Mouse (Mus musculus) forebrain, embryonic 10.5 days (tissue): ENCODE results near the gene Ier2. TPM values are rescaled to one million over a fixed set of nuclear protein-coding genes. Genes with fewer than 3 reads are reported as not detected.
A peak's percentile ranks its signal among the peaks of the same experiment; 100 is the strongest.

Experiments
- DNase-seq: peaks from one replicate; pipeline ENCODE4 v3.0.0-alpha.2; 2017; ENCODE audit warnings: low spot score; ENCODE audit errors: extremely low spot score
- H3K27ac ChIP-seq: fragments of 300-500 bp; sonication (generic); 2 replicates; pipeline ENCODE4 v1.5.1; 2016; ENCODE audit warnings: mild to moderate bottlenecking
- H3K27me3 ChIP-seq: fragments of 300-500 bp; sonication (generic); 2 replicates; pipeline ENCODE4 v1.6.1; 2016; ENCODE audit warnings: mild to moderate bottlenecking; ENCODE audit not compliant: poor library complexity, severe bottlenecking
- H3K36me3 ChIP-seq: fragments of 300-500 bp; sonication (generic); replicated peaks from 2 replicates; pipeline ENCODE4 v1.6.1; 2016; ENCODE audit warnings: mild to moderate bottlenecking, moderate library complexity
- H3K4me1 ChIP-seq: fragments of 300-500 bp; sonication (generic); 2 replicates; pipeline ENCODE4 v1.6.1; 2016
- H3K4me3 ChIP-seq: fragments of 300-500 bp; sonication (generic); 2 replicates; pipeline ENCODE4 v1.5.1; 2016; ENCODE audit warnings: mild to moderate bottlenecking, moderate library complexity
- H3K9me3 ChIP-seq: fragments of 300-500 bp; sonication (generic); 2 replicates; pipeline ENCODE4 v1.6.1; 2016; ENCODE audit warnings: mild to moderate bottlenecking, moderate library complexity
- WGBS: fragments of 180-500 bp; shearing (Covaris S2); methylation state at CpG from one replicate; pipeline ENCODE4 v1.1.7; 2016; 5-methylcytosine and 5-hydroxymethylcytosine counted together
- polyA plus RNA-seq: library from polyadenylated mRNA; unstranded; fragments of >200 nt; fragmentation: Nextera tagmentation; extraction: Ambion mirVana; gene quantifications from 2 replicates; pipeline ENCODE4 v1.2.1, GENCODE M21; 2016

Ier2 gene
- polyA plus RNA-seq, 1 experiment from 2014 or later, result 96.9 TPM

DNA sequence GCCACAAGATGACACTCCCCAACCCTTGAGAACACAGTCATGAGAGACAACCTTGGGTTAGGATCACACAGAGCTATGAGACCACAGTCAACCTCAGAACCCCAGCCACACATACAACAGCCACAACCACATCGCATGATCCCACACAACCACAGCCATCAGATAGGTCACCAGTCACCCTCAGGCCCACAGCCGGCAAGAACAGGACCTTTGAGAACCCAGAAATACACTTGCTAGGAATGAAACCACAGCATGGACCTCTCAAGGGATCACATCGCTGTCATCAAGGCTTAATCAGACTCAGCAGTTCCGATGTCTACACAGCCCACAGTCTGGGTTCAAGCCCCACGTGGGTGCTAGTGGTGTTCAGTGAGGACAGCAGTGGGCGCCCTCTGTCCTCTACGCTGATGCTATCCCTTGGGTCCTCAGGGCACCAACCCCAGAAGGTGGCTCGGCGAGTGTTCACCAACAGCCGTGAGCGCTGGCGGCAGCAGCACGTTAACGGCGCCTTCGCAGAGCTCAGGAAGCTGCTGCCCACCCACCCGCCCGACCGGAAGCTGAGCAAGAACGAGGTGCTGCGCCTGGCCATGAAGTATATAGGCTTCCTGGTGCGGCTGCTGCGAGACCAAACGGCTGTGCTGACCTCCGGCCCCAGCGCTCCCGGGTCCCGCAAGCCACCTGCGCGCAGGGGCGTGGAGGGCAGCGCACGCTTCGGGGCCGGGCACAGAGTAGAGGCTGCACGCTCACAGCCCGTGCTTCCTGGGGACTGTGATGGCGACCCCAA, 41.0 kb upstream of the Ier2 start:
- Histone ChIP-seq H3K27me3 (peaks cover 95% of the 10 kb centered on the region), H3K27ac (peak overlapping the region; percentile 72), H3K4me1 (peaks cover 64% of the 10 kb centered on the region), H3K36me3 (peaks cover 16% of the 10 kb centered on the region), H3K4me3 (peak overlapping the region; percentile 44), H3K9me3 (no peaks in the 10 kb centered on the region)
- peak; percentile 21 for DNase-seq
- 7% methylated on average over 38 of the region's 38 CpGs for WGBS

- no peak for DNase-seq
- H3K4me3 ChIP-seq, result peak overlapping the region; percentile 38
- 78% methylated on average over 6 of the region's 6 CpGs for WGBS
- peaks cover 22% of the 10 kb centered on the region for H3K36me3 ChIP-seq
- H3K27ac ChIP-seq, result peak overlapping the region; percentile 72; the same call in 1 of the 2 replicates
- no peaks in the 10 kb centered on the region for H3K9me3 ChIP-seq
- H3K27me3 ChIP-seq, result peaks cover 89% of the 10 kb centered on the region
- H3K4me1 ChIP-seq, result peaks cover 58% of the 10 kb centered on the region
Measured at GRCm38 (mm10) chr8:84702963-84703465, 40.4 kb upstream of the Ier2 start.

GRCm38 (mm10) chr8:84702561-84702960, 39.9 kb upstream of the Ier2 start:
- 75% methylated on average over 9 of the region's 9 CpGs for WGBS
- Histone ChIP-seq H3K27me3 (peaks cover 84% of the 10 kb centered on the region), H3K9me3 (no peaks in the 10 kb centered on the region), H3K27ac (peak overlapping the region; percentile 72; the same call in 1 of the 2 replicates), H3K4me1 (peaks cover 53% of the 10 kb centered on the region), H3K4me3 (peak overlapping the region; percentile 38), H3K36me3 (peaks cover 27% of the 10 kb centered on the region)
- DNase-seq, result no peak

DNA sequence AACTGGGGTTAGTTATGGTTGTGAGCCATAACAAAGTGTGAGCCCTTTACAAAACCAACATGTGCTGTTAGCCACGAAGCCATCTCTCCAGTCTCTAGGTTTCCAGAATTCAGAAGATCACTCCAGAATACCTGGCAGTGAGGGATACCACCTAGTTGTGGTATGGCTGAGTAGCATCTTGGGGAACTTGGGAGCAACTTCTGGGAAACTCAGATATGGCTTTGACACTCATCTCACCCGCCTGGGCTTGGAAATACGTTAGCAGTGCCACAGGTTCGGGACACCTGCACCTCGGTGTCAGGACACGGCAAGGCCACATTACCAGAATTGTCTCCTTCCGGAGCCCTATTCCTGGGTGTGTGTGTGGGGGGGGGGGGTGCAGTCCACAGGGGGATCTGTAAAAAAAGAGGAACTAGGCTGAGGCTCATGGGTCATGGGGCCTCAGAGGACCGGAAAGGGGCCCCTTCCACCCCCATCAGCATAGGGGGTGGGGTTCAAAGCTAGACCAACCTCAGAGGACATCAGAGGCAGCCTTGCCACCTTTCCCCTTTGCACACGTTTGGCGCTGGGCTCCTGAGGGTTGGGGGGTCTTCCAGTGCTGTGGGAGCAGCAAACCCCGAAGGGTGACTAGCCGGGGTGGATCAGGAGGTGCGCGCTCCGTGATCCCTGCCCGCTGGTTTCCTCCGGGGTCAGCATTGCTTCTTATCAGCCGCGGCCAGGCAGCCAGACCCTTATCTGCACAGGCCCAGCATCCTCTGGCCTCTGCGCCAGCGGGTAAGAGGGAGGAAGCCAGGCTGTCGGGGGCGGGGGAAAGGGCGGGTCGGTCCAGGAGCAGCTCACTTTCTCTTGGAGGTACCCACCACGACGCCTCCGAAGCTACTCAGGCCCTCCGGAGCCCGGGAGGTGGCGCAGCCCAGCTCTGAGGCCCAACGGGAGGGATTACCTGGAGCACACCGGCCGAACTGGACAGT, 38.6 kb upstream of the Ier2 start, which contains the start of gene Lyl1:
Lyl1 (plus strand) TSS at position 517 of the 971 bp plus-strand sequence.
- Histone ChIP-seq H3K9me3 (no peaks in the 10 kb centered on the region), H3K4me1 (peaks cover 40% of the 10 kb centered on the region), H3K27me3 (peaks cover 71% of the 10 kb centered on the region), H3K27ac (peak within 1 kb of the TSS; percentile 72), H3K36me3 (peaks cover 40% of the 10 kb centered on the region), H3K4me3 (peak within 1 kb of the TSS; percentile 38)
- whole genome bisulfite sequencing, result 11% methylated on average over 34 of the region's 34 CpGs
- peak; percentile 53 for DNase-seq

- H3K4me1 ChIP-seq, result peaks cover 37% of the 10 kb centered on the region
- DNase-seq, result no peak
- H3K36me3 ChIP-seq, result peaks cover 47% of the 10 kb centered on the region
- no peak overlapping the region for H3K27ac ChIP-seq
- peaks cover 64% of the 10 kb centered on the region for H3K27me3 ChIP-seq
- H3K9me3 ChIP-seq, result no peaks in the 10 kb centered on the region
- H3K4me3 ChIP-seq, result no peak overlapping the region
- 87% methylated on average over 5 of the region's 5 CpGs for WGBS
Measured at GRCm38 (mm10) chr8:84700526-84700925, 37.9 kb upstream of the Ier2 start.

DNA sequence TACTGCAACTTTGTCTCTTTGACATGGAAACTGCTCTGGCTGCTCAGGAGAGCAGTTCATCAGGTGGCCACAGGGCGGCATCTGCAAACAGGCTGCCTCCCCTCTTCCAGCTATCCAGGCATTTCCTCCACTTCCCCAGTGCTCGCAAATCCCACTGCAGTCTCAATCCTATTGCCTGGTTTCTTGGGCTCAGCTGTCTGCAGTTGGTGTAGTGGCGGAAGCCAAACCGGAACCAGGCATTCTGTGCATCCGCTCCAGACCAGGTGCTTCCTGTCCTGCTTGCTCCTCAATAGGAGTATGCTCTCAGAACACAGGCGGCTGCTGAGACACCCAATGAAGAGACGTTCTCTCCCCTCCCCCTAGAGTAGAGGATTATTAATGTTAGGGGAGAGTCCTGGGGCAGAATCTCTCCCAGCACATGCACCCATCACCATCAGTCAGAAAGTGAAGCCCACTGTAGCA, 37.2 kb upstream of the Ier2 start:
- H3K4me1 ChIP-seq, result peaks cover 31% of the 10 kb centered on the region
- no peaks in the 10 kb centered on the region for H3K9me3 ChIP-seq
- peaks cover 57% of the 10 kb centered on the region for H3K27me3 ChIP-seq
- H3K4me3 ChIP-seq, result peak overlapping the region; percentile 9; the same call in 1 of the 2 replicates
- DNase-seq, result peak; percentile 47
- 63% methylated on average over 7 of the region's 7 CpGs for WGBS
- 0 out of 2 replicates have a peak overlapping the region, but pooled peaks have one; percentile 33 for H3K27ac ChIP-seq
- peaks cover 53% of the 10 kb centered on the region for H3K36me3 ChIP-seq

DNA sequence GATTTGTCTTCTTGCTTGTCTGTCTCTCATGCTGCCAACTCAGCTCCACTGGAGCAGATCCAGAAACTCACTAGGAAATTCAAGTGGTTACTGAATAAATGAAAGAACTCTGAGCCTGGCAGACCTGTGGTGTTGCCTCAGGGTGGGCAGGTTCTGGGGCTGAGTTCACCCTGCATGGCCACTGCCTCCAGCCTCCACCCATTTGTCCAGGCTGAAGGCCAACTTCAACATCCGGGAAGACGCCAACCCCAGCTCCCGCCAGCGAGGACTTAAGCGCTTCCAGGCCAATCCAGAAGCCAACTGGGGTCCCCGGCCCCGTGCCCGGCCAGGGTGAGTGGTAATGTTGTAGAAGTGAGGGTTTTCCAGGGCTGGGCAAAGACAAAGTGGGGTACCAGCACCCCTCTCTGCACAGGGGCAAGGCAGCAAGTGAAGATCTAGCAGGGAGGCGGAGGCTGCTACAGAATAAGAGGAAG, 36.3 kb upstream of the Ier2 start:
- Histone ChIP-seq H3K36me3 (peaks cover 63% of the 10 kb centered on the region), H3K4me1 (peaks cover 22% of the 10 kb centered on the region), H3K9me3 (no peaks in the 10 kb centered on the region), H3K27ac (no peak overlapping the region), H3K27me3 (peaks cover 48% of the 10 kb centered on the region), H3K4me3 (no peak overlapping the region)
- WGBS, result 95% methylated on average over 9 of the region's 9 CpGs
- no peak for DNase-seq

DNA sequence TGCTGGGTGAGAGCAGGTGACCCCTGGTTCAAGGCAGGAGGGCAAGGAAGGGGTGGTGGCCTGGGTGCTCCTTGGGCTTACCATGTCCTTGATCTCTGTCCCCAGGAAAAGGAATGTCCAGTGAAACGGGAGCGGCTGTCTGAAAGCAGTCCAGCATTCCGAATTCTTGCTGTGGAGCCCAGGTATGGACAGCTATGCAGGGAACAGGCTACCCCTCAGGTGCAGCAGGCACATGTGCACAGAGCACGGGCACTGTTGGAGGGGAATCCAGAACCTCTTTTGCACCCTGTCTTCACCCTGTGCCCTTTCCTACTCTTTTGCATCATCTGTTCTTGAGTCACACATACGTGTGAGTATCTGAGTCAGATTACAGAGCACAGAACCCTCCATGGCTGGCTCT, 35.6 kb upstream of the Ier2 start:
- no peak overlapping the region for H3K27ac ChIP-seq
- peaks cover 69% of the 10 kb centered on the region for H3K36me3 ChIP-seq
- peaks cover 41% of the 10 kb centered on the region for H3K27me3 ChIP-seq
- no peak overlapping the region for H3K4me3 ChIP-seq
- 93% methylated on average over 5 of the region's 5 CpGs for WGBS
- peaks cover 17% of the 10 kb centered on the region for H3K4me1 ChIP-seq
- H3K9me3 ChIP-seq, result no peaks in the 10 kb centered on the region
- DNase-seq, result no peak

GRCm38 (mm10) chr8:84697166-84698130, 34.8 kb upstream of the Ier2 start:
- DNase-seq, result no peak
- 91% methylated on average over 14 of the region's 14 CpGs for WGBS
- no peak overlapping the region for H3K27ac ChIP-seq
- no peaks in the 10 kb centered on the region for H3K9me3 ChIP-seq
- no peak overlapping the region for H3K4me3 ChIP-seq
- H3K36me3 ChIP-seq, result peaks cover 78% of the 10 kb centered on the region
- peaks cover 33% of the 10 kb centered on the region for H3K27me3 ChIP-seq
- H3K4me1 ChIP-seq, result peaks cover 17% of the 10 kb centered on the region

DNA sequence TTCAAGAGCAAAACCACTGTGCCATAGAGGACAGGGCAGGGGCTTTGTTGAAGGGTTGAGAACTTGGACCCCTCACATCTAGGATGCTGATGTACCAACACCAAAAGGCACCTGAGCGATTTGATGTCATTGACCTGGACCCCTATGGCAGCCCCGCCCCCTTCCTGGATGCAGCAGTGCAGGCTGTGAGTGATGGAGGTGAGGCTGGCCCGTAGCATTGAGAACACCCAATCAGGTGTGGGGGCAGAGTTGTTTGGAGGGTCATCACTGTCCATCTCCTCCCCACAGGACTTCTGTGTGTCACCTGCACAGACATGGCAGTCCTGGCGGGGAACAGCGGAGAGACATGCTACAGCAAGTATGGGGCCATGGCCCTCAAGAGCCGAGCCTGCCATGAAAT, 32.5 kb upstream of the Ier2 start:
- no peaks in the 10 kb centered on the region for H3K9me3 ChIP-seq
- peaks cover 11% of the 10 kb centered on the region for H3K4me1 ChIP-seq
- no peak for DNase-seq
- WGBS, result 90% methylated on average over 6 of the region's 6 CpGs
- H3K36me3 ChIP-seq, result peaks cover 93% of the 10 kb centered on the region
- no peak overlapping the region for H3K4me3 ChIP-seq
- peaks cover 10% of the 10 kb centered on the region for H3K27me3 ChIP-seq
- H3K27ac ChIP-seq, result no peak overlapping the region

GRCm38 (mm10) chr8:84693332-84693731, 30.7 kb upstream of the Ier2 start:
- no peak for DNase-seq
- WGBS, result 74% methylated on average over 4 of the region's 4 CpGs

More at GRCm38 (mm10) chr8:84693332-84693731, 30.7 kb upstream of the Ier2 start:
- no peak overlapping the region for H3K27ac ChIP-seq
- H3K4me1 ChIP-seq, result peaks cover 21% of the 10 kb centered on the region
- H3K9me3 ChIP-seq, result no peaks in the 10 kb centered on the region
- H3K4me3 ChIP-seq, result no peak overlapping the region
- no peaks in the 10 kb centered on the region for H3K27me3 ChIP-seq
- peaks cover 75% of the 10 kb centered on the region for H3K36me3 ChIP-seq
